Comparison of ENCODE assay signal across 28 mouse cellular contexts in the genomic region with DNA sequence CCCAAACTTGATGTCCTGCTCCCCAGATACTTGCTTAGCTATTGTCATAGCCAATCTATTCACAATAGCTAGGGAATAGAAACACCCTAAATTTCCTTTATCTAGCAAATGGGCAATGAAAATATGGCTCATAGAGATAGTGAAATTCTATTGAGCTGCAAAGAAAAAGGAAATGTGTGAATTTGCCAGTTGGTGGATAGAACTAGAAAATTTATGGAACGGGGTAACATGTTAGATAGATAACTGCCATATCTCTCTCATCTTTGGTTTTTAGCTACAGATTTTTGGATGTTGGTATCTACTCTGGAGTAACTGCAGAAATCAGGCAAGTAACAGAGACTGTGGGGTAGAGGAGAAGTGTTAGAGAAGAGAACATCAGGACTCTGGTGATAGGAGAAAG. TPM values are rescaled to one million over a fixed set of nuclear protein-coding genes. Genes with fewer than 3 reads are reported as not detected.
A peak's percentile ranks its signal among the peaks of the same experiment; 100 is the strongest.
DNase-seq lines count a peak whose midpoint lies in the region; ATAC-seq and TF ChIP-seq lines count a peak whose summit lies in the region.
"Had no signal": no experiment of that assay in that cellular context is flagged by ENCODE, and none has a peak within 500 bp of the region (broad histone marks: within the 10 kb centered on the region; RNA-seq: fewer than 3 reads in every experiment).

No protein-coding gene starts in this region.

- H3K9ac ChIP-seq in liver, embryonic 13.5 days: no peak overlapping the region
- no peak overlapping the region for H3K9ac ChIP-seq in liver, embryonic 14.5 days (replicated peaks)
- H3K9ac ChIP-seq in liver, postnatal 0 days (replicated peaks): no peak overlapping the region
- H3K9ac ChIP-seq in MEL (ENCODE audit: control insufficient read depth, low read depth, low read length, poor library complexity, severe bottlenecking): no peak overlapping the region
- H3K9ac ChIP-seq in forebrain, embryonic 12.5 days: no peak overlapping the region

- DNase-seq in liver, embryonic 13.5 days: no peak
- DNase-seq in liver (no peak), MEL (ENCODE audit: low read depth, low spot score) (peak; percentile 74)
- DNase-seq in liver, embryonic 14.5 days (ENCODE audit: low read depth in 3 of 3, low spot score in 3 of 3): no peak
- no peak for DNase-seq in liver, postnatal 0 days
- DNase-seq in right cerebral cortex, postnatal 4 days: no peak
- DNase-seq: adrenal gland, adult 2 months; adrenal gland, adult 8-10 months; adrenal gland, postnatal 10 days; adrenal gland, postnatal 14 days; adrenal gland, postnatal 25 days; adrenal gland, postnatal 36 days; B cell, adult 2 months; cerebellum, adult 11 months; cerebellum, adult 11-12 months; cerebellum, adult 18-20 months had no signal

- TF ChIP-seq CTCF in liver, embryonic 14.5 days (IDR thresholded peaks at IDR 0.05; ENCODE audit: low read depth): no peak
- no peak for TF ChIP-seq CTCF in liver, postnatal 0 days (IDR thresholded peaks at IDR 0.05; ENCODE audit: low read depth)
- TF ChIP-seq CTCF in MEL (IDR thresholded peaks at IDR 0.05 in 2 of 3, conservative IDR thresholded peaks at IDR 0.05 in 1 of 3; ENCODE audit: control insufficient read depth in 1 of 3, insufficient read depth in 1 of 3, low read depth in 2 of 3, low read length in 3 of 3, poor library complexity in 1 of 3, severe bottlenecking in 1 of 3): no peak

- H3K27me3 ChIP-seq in liver, embryonic 13.5 days: no peaks in the 10 kb centered on the region
- H3K27me3 ChIP-seq in liver, embryonic 14.5 days (ENCODE audit: control insufficient read depth, insufficient read depth, low read length): no peaks in the 10 kb centered on the region
- H3K27me3 ChIP-seq in liver, postnatal 0 days (ENCODE audit: insufficient read depth, low read length): no peaks in the 10 kb centered on the region
- H3K27me3 ChIP-seq in MEL (ENCODE audit: control insufficient read depth in 1 of 2, insufficient read depth in 2 of 2, low read length in 2 of 2): no peaks in the 10 kb centered on the region
- no peaks in the 10 kb centered on the region for H3K27me3 ChIP-seq in forebrain, embryonic 12.5 days
- H3K27me3 ChIP-seq: CH12.LX, Patski had no signal

- no peaks in the 10 kb centered on the region for H3K36me3 ChIP-seq in liver, embryonic 13.5 days
- H3K36me3 ChIP-seq in liver, embryonic 14.5 days (replicated peaks; ENCODE audit: control insufficient read depth, insufficient read depth, low read depth): no peaks in the 10 kb centered on the region
- H3K36me3 ChIP-seq in liver, postnatal 0 days (replicated peaks; ENCODE audit: insufficient read depth, low read length): no peaks in the 10 kb centered on the region
- H3K36me3 ChIP-seq in MEL (ENCODE audit: control insufficient read depth in 1 of 2, insufficient read depth in 2 of 2, low read length in 2 of 2): peaks cover 0 to 70% of the 10 kb centered on the region in 2 experiments; a peak in 2 of 4 replicates
- H3K36me3 ChIP-seq in forebrain, embryonic 12.5 days (replicated peaks): no peaks in the 10 kb centered on the region
- H3K36me3 ChIP-seq: G1E had no signal

- 31% methylated on average over 1 of the region's 1 CpGs for WGBS in liver, embryonic 13.5 days (ENCODE audit: insufficient replicate concordance)
- WGBS in liver, embryonic 14.5 days (ENCODE audit: insufficient replicate concordance): 26% methylated on average over 1 of the region's 1 CpGs
- 59% methylated on average over 1 of the region's 1 CpGs for WGBS in liver, postnatal 0 days (ENCODE audit: insufficient replicate concordance)
- WGBS in forebrain, embryonic 12.5 days: 93% methylated on average over 1 of the region's 1 CpGs

- no peak for TF ChIP-seq RAD21 in MEL (IDR thresholded peaks at IDR 0.05; ENCODE audit: low read depth, low read length)

- 0 out of 2 replicates have a peak, but pooled peaks have one; percentile 30 for TF ChIP-seq EP300 in liver, embryonic 14.5 days (IDR thresholded peaks at IDR 0.05; ENCODE audit: low read depth)
- no peak for TF ChIP-seq EP300 in liver, postnatal 0 days (IDR thresholded peaks at IDR 0.05; ENCODE audit: low read depth)
- TF ChIP-seq EP300 in MEL (IDR thresholded peaks at IDR 0.05; ENCODE audit: low read depth in 1 of 2, low read length in 2 of 2): no peak

- no peak overlapping the region for H3K4me3 ChIP-seq in liver, embryonic 13.5 days (replicated peaks)
- no peak overlapping the region for H3K4me3 ChIP-seq in liver, embryonic 14.5 days (ENCODE audit: insufficient read depth in 1 of 2, low read depth in 2 of 2, low read length in 2 of 2)
- H3K4me3 ChIP-seq in liver, postnatal 0 days (ENCODE audit: low read depth, low read length): no peak overlapping the region
- H3K4me3 ChIP-seq in MEL (ENCODE audit: control insufficient read depth in 1 of 2, insufficient read depth in 1 of 2, low read depth in 2 of 2, low read length in 2 of 2): no peak overlapping the region
- no peak overlapping the region for H3K4me3 ChIP-seq in forebrain, embryonic 12.5 days (replicated peaks)

- H3K4me2 ChIP-seq in liver, embryonic 13.5 days: no peak overlapping the region
- no peak overlapping the region for H3K4me2 ChIP-seq in liver, embryonic 14.5 days (ENCODE audit: low read depth)
- no peak overlapping the region for H3K4me2 ChIP-seq in liver, postnatal 0 days (ENCODE audit: low read depth, low read length)
- no peak overlapping the region for H3K4me2 ChIP-seq in forebrain, embryonic 12.5 days

- peak; percentile 43; the same call in 1 of the 2 replicates for ATAC-seq in liver, embryonic 13.5 days (ENCODE audit: low read depth)
- ATAC-seq in liver, embryonic 14.5 days (ENCODE audit: insufficient read depth): peak; percentile 39; the same call in 1 of the 2 replicates
- ATAC-seq in liver, postnatal 0 days: no peak
- ATAC-seq in megakaryocyte-erythroid progenitor cell, adult 5-6 weeks (replicated peaks; ENCODE audit: low FRiP score, low TSS enrichment, poor library complexity, severe bottlenecking): 0 out of 2 replicates have a peak, but pooled peaks have one; percentile 15
- no peak for ATAC-seq in forebrain, embryonic 12.5 days (ENCODE audit: low FRiP score)
- ATAC-seq: activated CD4-positive, CD25-positive, alpha-beta regulatory T cell, adult 4 months; CD4-positive, CD25-positive, alpha-beta regulatory T cell, adult 4 months; Patski had no signal

- TF ChIP-seq POLR2A in MEL (IDR thresholded peaks at IDR 0.05; ENCODE audit: control insufficient read depth in 1 of 2, insufficient read depth in 1 of 2, low read depth in 1 of 2, low read length in 2 of 2, poor library complexity in 1 of 2): no peak

- H3K27ac ChIP-seq in liver, embryonic 13.5 days: no peak overlapping the region
- H3K27ac ChIP-seq in liver, embryonic 14.5 days: no peak overlapping the region
- H3K27ac ChIP-seq in liver, postnatal 0 days (ENCODE audit: low read depth): no peak overlapping the region
- H3K27ac ChIP-seq in MEL (ENCODE audit: control insufficient read depth, low read depth, low read length): peak overlapping the region; percentile 89
- H3K27ac ChIP-seq in forebrain, embryonic 12.5 days: no peak overlapping the region

- no peaks in the 10 kb centered on the region for H3K79me2 ChIP-seq in MEL (ENCODE audit: control insufficient read depth, insufficient read depth, low read length, poor library complexity)

- H3K9me3 ChIP-seq in liver, embryonic 13.5 days (replicated peaks): no peaks in the 10 kb centered on the region
- H3K9me3 ChIP-seq in liver, embryonic 14.5 days (ENCODE audit: control insufficient read depth, low read length): no peaks in the 10 kb centered on the region
- H3K9me3 ChIP-seq in liver, postnatal 0 days (ENCODE audit: low read length): no peaks in the 10 kb centered on the region
- no peaks in the 10 kb centered on the region for H3K9me3 ChIP-seq in MEL (replicated peaks; ENCODE audit: insufficient read depth, low read length)
- H3K9me3 ChIP-seq in forebrain, embryonic 12.5 days: no peaks in the 10 kb centered on the region

- H3K4me1 ChIP-seq in liver, embryonic 13.5 days (replicated peaks): peaks cover 25% of the 10 kb centered on the region
- peaks cover 3 to 4% of the 10 kb centered on the region in 2 experiments; a peak in 1 of 4 replicates for H3K4me1 ChIP-seq in liver, embryonic 14.5 days (replicated peaks; ENCODE audit: control insufficient read depth in 2 of 2, insufficient read depth in 2 of 2, low read length in 1 of 2)
- H3K4me1 ChIP-seq in liver, postnatal 0 days (ENCODE audit: insufficient read depth): no peaks in the 10 kb centered on the region
- H3K4me1 ChIP-seq in MEL (ENCODE audit: control insufficient read depth in 1 of 2, insufficient read depth in 2 of 2, low read length in 2 of 2): peaks cover 36 to 48% of the 10 kb centered on the region in 2 experiments
- H3K4me1 ChIP-seq in forebrain, embryonic 12.5 days: no peaks in the 10 kb centered on the region

TF ChIP-seq in MEL, 35 proteins besides CTCF, POLR2A, EP300 and RAD21:
- no peak for TF ChIP-seq MAZ (IDR thresholded peaks at IDR 0.05; ENCODE audit: low read depth, low read length)
- peak; percentile 71 for TF ChIP-seq TAL1 (IDR thresholded peaks at IDR 0.05; ENCODE audit: low read length)
- peak; percentile 95 for TF ChIP-seq GATA1 (IDR thresholded peaks at IDR 0.05; ENCODE audit: low read depth, low read length)
TF ChIP-seq in MEL: peak in this region for 2.

RNA-seq across cellular contexts. Expression of a gene that starts 17.1 kb away (rescaled TPM):
- polyA plus RNA-seq in liver, embryonic 13.5 days (2015; fragmentation: Nextera tagmentation; extraction: Ambion mirVana): 0.06 TPM in 1 of 2 replicates, not detected in the other
- not detected in 2 replicates for polyA plus RNA-seq in liver, embryonic 14.5 days (2012; rRNA removed)
- not detected in 2 replicates for polyA plus RNA-seq in liver, embryonic 14.5 days (2014; fragmentation: Nextera tagmentation; extraction: Ambion mirVana)
- polyA plus RNA-seq in liver, postnatal 0 days (2015; fragmentation: Nextera tagmentation; extraction: Ambion mirVana): not detected in 2 replicates
- not detected in 2 replicates for total RNA-seq in MEL (2012; rRNA removed)
- not detected for polyA plus RNA-seq in MEL (2012; ENCODE audit: insufficient read depth in 1 of 2, insufficient read length in 2 of 2, low read depth in 1 of 2, low replicate concordance in 2 of 2, missing spikeins in 1 of 2)
- total RNA-seq in megakaryocyte-erythroid progenitor cell, adult 5-6 weeks (2014; fragmentation: Nextera tagmentation): not detected in 2 replicates
- total RNA-seq in megakaryocyte-erythroid progenitor cell, adult 5-6 weeks (2017): not detected in 2 replicates
- not detected in 2 replicates for polyA plus RNA-seq in forebrain, embryonic 12.5 days (2016; fragmentation: Nextera tagmentation; extraction: Ambion mirVana)
- total RNA-seq: adrenal gland, adult 18-20 months; adrenal gland, adult 2 months; adrenal gland, adult 8-10 months; adrenal gland, postnatal 10 days; adrenal gland, postnatal 14 days; adrenal gland, postnatal 25 days; adrenal gland, postnatal 36 days; adrenal gland, postnatal 4 days; ES-E14; G1E had no signal
- polyA plus RNA-seq: activated CD4-positive, CD25-positive, alpha-beta regulatory T cell, adult 4 months; adrenal gland, adult 2 months; CD4-positive, CD25-positive, alpha-beta regulatory T cell, adult 4 months; G1E had no signal

RNA-seq across cellular contexts. Expression of a gene that starts 21.4 kb away (rescaled TPM):
- polyA plus RNA-seq in liver, embryonic 13.5 days (2015; fragmentation: Nextera tagmentation; extraction: Ambion mirVana): not detected in 2 replicates
- not detected in 2 replicates for polyA plus RNA-seq in liver, embryonic 14.5 days (2012; rRNA removed)
- polyA plus RNA-seq in liver, embryonic 14.5 days (2014; fragmentation: Nextera tagmentation; extraction: Ambion mirVana): not detected in 2 replicates
- not detected in 2 replicates for polyA plus RNA-seq in liver, postnatal 0 days (2015; fragmentation: Nextera tagmentation; extraction: Ambion mirVana)
- total RNA-seq in MEL (2012; rRNA removed): not detected in 2 replicates
- polyA plus RNA-seq in MEL (2012; ENCODE audit: insufficient read depth in 1 of 2, insufficient read length in 2 of 2, low read depth in 1 of 2, low replicate concordance in 2 of 2, missing spikeins in 1 of 2): not detected
- not detected in 2 replicates for total RNA-seq in megakaryocyte-erythroid progenitor cell, adult 5-6 weeks (2014; fragmentation: Nextera tagmentation)
- not detected in 2 replicates for total RNA-seq in megakaryocyte-erythroid progenitor cell, adult 5-6 weeks (2017)
- not detected in 2 replicates for polyA plus RNA-seq in forebrain, embryonic 12.5 days (2016; fragmentation: Nextera tagmentation; extraction: Ambion mirVana)
- total RNA-seq: adrenal gland, adult 18-20 months; adrenal gland, adult 2 months; adrenal gland, adult 8-10 months; adrenal gland, postnatal 10 days; adrenal gland, postnatal 14 days; adrenal gland, postnatal 25 days; adrenal gland, postnatal 36 days; adrenal gland, postnatal 4 days; CH12.LX; ES-E14; G1E had no signal
- polyA plus RNA-seq: activated CD4-positive, CD25-positive, alpha-beta regulatory T cell, adult 4 months; adrenal gland, adult 2 months; brain, embryonic 14.5 days; C2C12; CD4-positive, CD25-positive, alpha-beta regulatory T cell, adult 4 months; G1E; Patski had no signal

Comparison
In these comparisons a context has a peak if more than half of its experiments do, and no peak if none do; other contexts are left out.
1. ATAC-seq: peak in liver, embryonic 13.5 days (single experiment), liver, embryonic 14.5 days (single experiment) and megakaryocyte-erythroid progenitor cell, adult 5-6 weeks (single experiment); none in liver, postnatal 0 days (single experiment) and forebrain, embryonic 12.5 days (single experiment).